Mouse (Mus musculus) liver, embryonic 16.5 days (tissue): ENCODE results near the gene Doc2b. TPM values are rescaled to one million over a fixed set of nuclear protein-coding genes. Genes with fewer than 3 reads are reported as not detected.
A peak's percentile ranks its signal among the peaks of the same experiment; 100 is the strongest.

Experiments
- ATAC-seq: fragments of 200-750 bp; cut with Nextera tagmentation; 2 replicates; pipeline ENCODE4 v1.8.0; 2017; ENCODE audit warnings: low read depth, mild to moderate bottlenecking, moderate number of reproducible peaks, moderate library complexity
- H3K27ac ChIP-seq: fragments of 300-500 bp; sonication (generic); 2 replicates; pipeline ENCODE4 v1.5.1; 2014; ENCODE audit warnings: mild to moderate bottlenecking, low read length
- H3K27me3 ChIP-seq: fragments of 300-500 bp; sonication (generic); 2 replicates; pipeline ENCODE4 v1.6.1; 2014; ENCODE audit warnings: low read depth, low read length, mixed read lengths; ENCODE audit not compliant: control insufficient read depth, insufficient read depth
- H3K36me3 ChIP-seq: fragments of 300-500 bp; sonication (generic); 2 replicates; pipeline ENCODE4 v1.6.1; 2014; ENCODE audit warnings: mild to moderate bottlenecking; ENCODE audit not compliant: control insufficient read depth, insufficient read depth
- H3K4me1 ChIP-seq: fragments of 300-500 bp; sonication (generic); 2 replicates; pipeline ENCODE4 v1.6.1; 2014; ENCODE audit warnings: low read depth, low read length, mixed read lengths; ENCODE audit not compliant: control insufficient read depth
- H3K4me2 ChIP-seq: fragments of 300-500 bp; sonication (generic); 2 replicates; pipeline ENCODE4 v1.6.1; 2014; ENCODE audit warnings: low read depth, low read length, mixed read lengths
- H3K4me3 ChIP-seq: fragments of 300-500 bp; sonication (generic); 2 replicates; pipeline ENCODE4 v1.5.1; 2014; ENCODE audit warnings: low read depth, mild to moderate bottlenecking, low read length
- H3K9ac ChIP-seq: fragments of 300-500 bp; sonication (generic); 2 replicates; pipeline ENCODE4 v1.6.1; 2014; ENCODE audit warnings: low read depth, low read length
- H3K9me3 ChIP-seq: fragments of 300-500 bp; sonication (generic); replicated peaks from 2 replicates; pipeline ENCODE4 v1.6.1; 2016; ENCODE audit warnings: low read length; ENCODE audit not compliant: control insufficient read depth
- WGBS: fragments of 180-500 bp; shearing (Covaris S2); extraction: QIAGEN DNeasy Blood & Tissue Kit; methylation state at CpG from one replicate; pipeline ENCODE4 v1.1.7; 2014; ENCODE audit not compliant: insufficient replicate concordance; 5-methylcytosine and 5-hydroxymethylcytosine counted together
- polyA plus RNA-seq: library from polyadenylated mRNA; unstranded; fragments of >200 nt; fragmentation: Nextera tagmentation; extraction: Ambion mirVana; gene quantifications from 2 replicates; pipeline ENCODE4 v1.2.1, GENCODE M21; 2015

Doc2b gene
- 0.04 TPM in 1 of 2 replicates, not detected in the other for polyA plus RNA-seq

DNA sequence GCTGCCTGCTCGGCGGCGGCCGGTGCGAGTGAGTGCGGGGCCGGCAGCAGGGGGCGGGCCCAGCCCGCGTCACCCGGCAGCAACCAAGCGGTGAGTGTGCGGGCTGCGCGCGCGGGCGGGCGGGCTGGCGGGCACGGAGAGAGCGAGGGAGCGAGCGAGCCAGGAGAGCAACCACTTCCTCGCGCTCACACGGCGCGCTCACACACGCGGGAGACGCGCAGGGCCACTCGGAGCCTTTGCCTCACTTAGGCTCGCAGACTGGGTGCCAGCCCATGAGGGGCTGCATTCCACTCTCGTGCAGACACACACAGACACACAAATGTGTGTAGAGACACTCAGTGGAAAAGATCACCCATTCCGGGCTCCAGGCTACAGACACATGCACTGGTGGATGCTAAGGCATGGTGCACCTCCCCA lies at the start of gene Doc2b:
Gene Doc2b, minus strand, starts transcription at position 21 of the 417 bp plus-strand sequence.
- no peaks in the 10 kb centered on the region for H3K4me1 ChIP-seq
- no peak within 1 kb of the TSS for H3K9ac ChIP-seq
- no peak within 1 kb of the TSS for H3K27ac ChIP-seq
- H3K4me3 ChIP-seq, result peak within 1 kb of the TSS; percentile 40
- no peak for ATAC-seq
- peak within 1 kb of the TSS; percentile 47 for H3K4me2 ChIP-seq
- 7% methylated on average over 33 of the region's 37 CpGs for WGBS
- H3K9me3 ChIP-seq, result no peaks in the 10 kb centered on the region
- H3K36me3 ChIP-seq, result no peaks in the 10 kb centered on the region
- H3K27me3 ChIP-seq, result peaks cover 50% of the 10 kb centered on the region

DNA sequence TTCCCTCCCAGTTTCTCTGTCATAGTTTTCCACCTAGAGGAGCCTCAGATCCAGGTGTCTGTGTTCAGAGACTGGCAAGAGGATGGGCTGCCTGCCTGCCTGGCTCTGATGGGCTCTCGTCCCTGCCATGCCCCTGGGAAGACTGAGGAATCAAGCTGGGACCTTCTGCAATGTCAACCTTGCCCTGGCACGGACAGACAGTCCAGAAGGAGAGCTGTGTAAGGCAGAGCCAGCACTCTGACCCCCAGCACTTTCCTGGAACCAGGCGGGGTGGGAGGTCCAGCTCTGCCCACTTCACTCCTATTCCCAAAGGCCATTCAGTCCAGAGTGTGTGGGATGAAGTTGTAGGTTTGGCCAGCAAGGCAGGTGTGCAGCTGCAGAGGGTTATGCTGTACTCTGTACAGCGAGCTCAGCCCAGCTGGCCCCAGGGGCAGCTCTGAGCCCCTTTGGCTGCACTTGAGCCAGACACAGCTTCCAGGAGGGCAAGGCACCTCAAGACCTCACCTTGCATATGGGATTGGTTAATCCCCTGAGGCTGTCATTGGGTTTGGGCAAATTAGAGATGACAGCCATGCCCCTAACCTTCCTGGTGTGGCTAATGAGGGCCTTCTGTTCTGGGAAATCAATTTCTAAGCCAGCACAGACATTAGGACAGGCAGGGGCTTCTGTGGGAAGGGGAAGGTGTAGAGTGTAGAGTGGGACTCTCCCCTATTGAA lies 47.2 kb upstream of the Doc2b start:
- ATAC-seq, result no peak
- WGBS, result 48% methylated on average over 4 of the region's 4 CpGs
- Histone ChIP-seq H3K27ac (no peak overlapping the region), H3K4me1 (no peaks in the 10 kb centered on the region), H3K9me3 (no peaks in the 10 kb centered on the region), H3K4me2 (no peak overlapping the region), H3K4me3 (no peak overlapping the region), H3K27me3 (no peaks in the 10 kb centered on the region), H3K9ac (no peak overlapping the region), H3K36me3 (no peaks in the 10 kb centered on the region)

DNA sequence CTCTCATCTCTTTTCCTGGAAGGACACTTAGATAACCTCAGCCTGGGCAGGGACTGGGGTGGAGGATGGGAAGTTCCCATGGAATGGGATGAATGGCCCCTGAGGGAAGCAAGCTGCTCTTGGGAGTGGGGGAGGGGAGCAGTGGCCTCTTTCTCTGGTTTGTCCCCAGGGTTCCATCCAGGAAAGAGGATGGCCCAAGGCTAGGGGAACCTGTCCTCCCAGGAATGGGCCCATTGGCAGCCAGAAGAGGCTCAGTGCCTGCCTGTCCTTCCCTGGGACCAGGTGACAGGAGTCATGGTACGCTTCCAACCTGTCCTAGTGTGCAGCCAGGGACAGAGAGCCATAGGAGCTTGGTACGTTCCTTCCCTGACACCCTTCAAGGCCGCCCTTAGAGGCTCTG lies 45.7 kb upstream of the Doc2b start:
- Histone ChIP-seq H3K9ac (no peak overlapping the region), H3K4me1 (no peaks in the 10 kb centered on the region), H3K9me3 (no peaks in the 10 kb centered on the region), H3K27ac (no peak overlapping the region), H3K27me3 (no peaks in the 10 kb centered on the region), H3K36me3 (no peaks in the 10 kb centered on the region), H3K4me3 (no peak overlapping the region), H3K4me2 (no peak overlapping the region)
- no peak for ATAC-seq
- 36% methylated on average over 3 of the region's 3 CpGs for WGBS

DNA sequence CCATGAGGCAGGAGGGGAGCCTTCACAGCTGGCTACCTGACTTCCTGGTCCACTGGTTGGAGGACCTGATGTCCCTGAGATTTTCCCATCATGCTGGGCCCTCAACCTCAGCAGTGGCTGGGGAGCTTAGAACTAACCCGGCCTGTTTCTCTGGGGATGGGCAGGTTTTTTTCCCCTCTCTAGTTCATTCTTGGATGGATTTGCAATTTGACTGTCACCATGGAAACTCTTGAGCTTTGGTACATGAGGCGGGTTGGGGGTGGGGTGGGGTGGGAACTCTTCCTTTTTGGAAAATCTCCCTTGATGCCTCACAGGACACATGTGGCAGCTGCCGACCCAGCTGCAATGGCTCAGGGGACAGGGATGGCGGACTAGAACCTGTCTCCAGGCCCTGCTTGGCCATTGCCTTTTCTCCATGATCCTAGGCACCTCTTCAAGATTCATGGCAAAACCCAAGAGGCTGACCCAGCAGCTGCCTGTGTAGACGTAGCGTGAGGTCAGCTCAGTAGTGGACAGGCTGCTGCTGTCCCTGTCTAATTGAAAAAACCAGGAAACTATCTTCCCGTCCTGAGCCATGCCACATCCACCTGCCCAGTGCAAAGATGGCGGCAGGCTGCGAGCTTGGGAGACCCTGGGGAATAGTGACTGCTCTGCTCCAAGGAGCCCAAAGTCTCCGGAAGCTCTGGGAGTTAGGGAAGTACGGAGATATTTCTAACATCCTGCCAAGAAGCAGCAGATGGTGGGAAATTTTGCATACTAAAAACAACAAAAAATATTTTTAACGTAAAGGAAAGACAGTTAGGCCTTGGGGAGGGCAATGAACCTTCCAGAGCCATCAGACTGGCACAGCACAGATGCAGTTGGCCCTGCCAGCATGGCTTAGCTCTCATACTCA lies 43.9 kb upstream of the Doc2b start:
- Histone ChIP-seq H3K9ac (no peak overlapping the region), H3K9me3 (no peaks in the 10 kb centered on the region), H3K4me1 (no peaks in the 10 kb centered on the region), H3K36me3 (no peaks in the 10 kb centered on the region), H3K4me3 (no peak overlapping the region), H3K4me2 (no peak overlapping the region), H3K27ac (no peak overlapping the region), H3K27me3 (no peaks in the 10 kb centered on the region)
- ATAC-seq, result no peak
- WGBS, result 66% methylated on average over 12 of the region's 12 CpGs

DNA sequence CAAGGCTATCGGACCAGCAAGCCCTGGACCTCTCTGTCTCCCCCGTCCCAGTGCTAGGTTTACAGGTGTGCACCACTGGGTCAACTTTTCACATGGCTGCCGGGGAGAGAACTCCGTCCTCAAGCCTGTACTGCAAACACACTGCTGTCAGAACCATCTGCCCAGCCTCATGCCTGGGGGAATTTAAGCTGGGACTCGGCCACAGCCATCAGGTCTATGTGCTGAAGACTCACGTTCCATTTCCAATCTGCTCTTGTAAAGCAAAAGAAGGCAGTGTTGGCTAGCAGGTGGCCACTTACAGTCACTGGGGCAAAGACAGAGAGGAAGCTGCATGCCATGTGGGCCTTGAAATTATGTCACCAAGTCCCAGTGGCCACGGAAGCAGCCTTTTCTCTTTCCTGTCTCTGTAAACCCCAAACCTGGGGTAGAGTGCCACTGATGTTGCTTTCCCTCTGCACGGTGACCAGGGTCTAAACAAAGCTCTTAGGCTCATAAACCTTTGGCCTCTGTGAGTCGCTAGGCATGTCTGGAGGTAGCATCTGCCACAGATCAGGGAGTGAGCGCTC lies 43.1 kb upstream of the Doc2b start:
- ATAC-seq, result no peak
- Histone ChIP-seq H3K9ac (no peak overlapping the region), H3K4me3 (no peak overlapping the region), H3K36me3 (no peaks in the 10 kb centered on the region), H3K4me2 (no peak overlapping the region), H3K27ac (no peak overlapping the region), H3K9me3 (no peaks in the 10 kb centered on the region), H3K4me1 (no peaks in the 10 kb centered on the region), H3K27me3 (no peaks in the 10 kb centered on the region)
- 51% methylated on average over 10 of the region's 10 CpGs for WGBS

DNA sequence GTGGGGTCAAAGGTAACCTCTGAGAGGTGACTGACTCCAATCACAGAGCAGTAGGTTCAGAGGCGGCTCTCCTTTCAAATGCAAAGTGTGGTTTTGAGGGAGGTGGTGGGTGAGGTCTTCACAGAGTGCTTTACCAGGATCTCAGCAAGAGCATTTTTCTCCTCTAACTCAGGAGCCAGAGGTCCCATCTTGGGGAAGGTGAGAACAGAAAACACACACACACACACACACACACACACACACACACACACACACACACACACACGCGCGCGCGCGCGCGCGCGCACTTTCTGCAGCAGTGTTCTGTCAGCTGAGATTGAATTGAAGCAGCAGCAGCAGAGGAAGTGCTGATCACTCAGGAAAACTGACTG lies 40.4 kb upstream of the Doc2b start:
- no peak overlapping the region for H3K27ac ChIP-seq
- no peaks in the 10 kb centered on the region for H3K36me3 ChIP-seq
- no peaks in the 10 kb centered on the region for H3K27me3 ChIP-seq
- H3K4me3 ChIP-seq, result no peak overlapping the region
- H3K4me1 ChIP-seq, result no peaks in the 10 kb centered on the region
- 59% methylated on average over 11 of the region's 11 CpGs for WGBS
- H3K4me2 ChIP-seq, result no peak overlapping the region
- no peaks in the 10 kb centered on the region for H3K9me3 ChIP-seq
- H3K9ac ChIP-seq, result no peak overlapping the region
- no peak for ATAC-seq

DNA sequence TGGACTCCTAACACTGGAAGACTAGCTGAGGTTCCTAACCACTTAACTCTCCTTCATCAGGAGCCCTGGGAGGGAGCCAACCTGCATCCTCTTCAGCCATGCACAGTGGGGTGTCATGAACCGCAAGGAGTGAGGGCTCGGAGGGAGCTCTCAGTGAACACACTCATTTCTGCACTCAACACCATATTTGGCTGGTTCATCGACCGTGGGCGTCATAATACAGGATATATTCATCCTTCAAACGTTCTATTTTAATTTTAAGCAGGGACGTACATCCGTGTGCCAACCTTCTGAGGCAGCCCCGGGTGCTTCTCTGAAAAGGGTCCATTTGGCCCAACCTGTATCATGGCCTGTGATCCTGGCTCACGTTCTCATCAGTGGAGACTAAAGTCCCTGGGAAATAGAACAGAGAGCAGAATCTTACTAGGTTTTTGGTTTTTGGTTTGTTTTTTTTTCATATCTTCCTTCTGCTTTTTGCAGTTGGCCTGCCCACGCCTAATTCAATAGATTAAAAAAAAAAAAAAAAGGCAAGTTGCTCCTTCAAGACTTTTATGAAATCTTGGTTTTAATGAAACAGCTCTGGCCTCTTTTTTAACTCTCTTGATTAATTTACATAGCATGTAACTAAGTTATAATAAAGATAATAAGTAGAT lies 39.9 kb upstream of the Doc2b start:
- no peaks in the 10 kb centered on the region for H3K9me3 ChIP-seq
- H3K36me3 ChIP-seq, result no peaks in the 10 kb centered on the region
- no peak for ATAC-seq
- no peak overlapping the region for H3K4me3 ChIP-seq
- no peak overlapping the region for H3K4me2 ChIP-seq
- H3K4me1 ChIP-seq, result no peaks in the 10 kb centered on the region
- 59% methylated on average over 11 of the region's 11 CpGs for WGBS
- no peak overlapping the region for H3K9ac ChIP-seq
- no peak overlapping the region for H3K27ac ChIP-seq
- H3K27me3 ChIP-seq, result no peaks in the 10 kb centered on the region

DNA sequence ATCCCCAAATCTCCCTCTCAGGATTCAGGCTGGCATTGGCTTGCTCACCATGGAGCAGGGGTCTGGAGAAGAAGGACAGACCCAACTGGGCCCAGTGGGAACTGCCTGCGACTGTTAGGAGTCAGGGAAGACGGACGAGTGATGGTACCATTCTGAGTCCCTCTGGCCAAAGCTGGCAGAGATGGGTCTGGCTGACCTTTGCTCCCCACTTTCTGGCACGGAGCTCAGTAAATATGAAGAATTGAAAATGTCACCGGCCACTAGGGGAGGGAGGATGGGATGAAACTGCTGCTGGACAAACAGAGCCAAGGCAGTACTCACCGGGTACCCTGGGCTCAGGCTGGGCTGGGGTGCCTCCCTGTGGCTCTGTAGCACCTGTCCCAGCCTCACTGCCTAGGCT lies 37.2 kb upstream of the Doc2b start:
- Histone ChIP-seq H3K9ac (no peak overlapping the region), H3K4me2 (no peak overlapping the region), H3K9me3 (no peaks in the 10 kb centered on the region), H3K4me1 (no peaks in the 10 kb centered on the region), H3K36me3 (no peaks in the 10 kb centered on the region), H3K27me3 (no peaks in the 10 kb centered on the region), H3K27ac (no peak overlapping the region), H3K4me3 (no peak overlapping the region)
- ATAC-seq, result no peak
- 52% methylated on average over 6 of the region's 6 CpGs for WGBS
